Mouse (Mus musculus) lung, adult 2 months (tissue): ENCODE measurements at regions not wholly inside any gene's neighbourhood (a gene's known extent, or its start where the extent isn't known, plus 50 kb on each side); places are given as distances from the start of the nearest gene placed in this dataset.

ENCODE experiments used
- DNase-seq: peaks from one replicate; pipeline ENCODE4 v3.0.0; 2022
- H3K4me1 ChIP-seq: fragments of 200-500 bp; 2 replicates; pipeline ENCODE4 v1.6.1; 2011; ENCODE audit warnings: low read length; ENCODE audit not compliant: control insufficient read depth, insufficient read depth
- H3K4me3 ChIP-seq: fragments of 200-500 bp; replicated peaks from 2 replicates; pipeline ENCODE3; 2011; ENCODE audit warnings: low read depth, mild to moderate bottlenecking, control low read depth, low read length; ENCODE audit errors: extremely low read depth
- CTCF ChIP-seq: fragments of 200-500 bp; IDR thresholded peaks from 2 replicates; pipeline ENCODE4 v1.5.1; 2011; ENCODE audit warnings: mild to moderate bottlenecking, low read length, control low read depth; ENCODE audit not compliant: insufficient read depth
- POLR2A ChIP-seq: fragments of 200-500 bp; IDR thresholded peaks from 2 replicates; pipeline ENCODE4 v1.6.1; 2011; ENCODE audit warnings: low read depth, mild to moderate bottlenecking, control low read depth, low read length, borderline replicate concordance; ENCODE audit errors: extremely low read depth
- WGBS: fragments of 180-500 bp; shearing (Covaris S2); methylation state at CpG from one replicate; pipeline ENCODE4 v1.1.7; 2018; 5-methylcytosine and 5-hydroxymethylcytosine counted together

- WGBS, result 72% methylated on average over 17 of the region's 17 CpGs
- Histone ChIP-seq H3K4me3 (no peak overlapping the region), H3K4me1 (no peaks in the 10 kb centered on the region)
- no peak for DNase-seq
- no peak for TF ChIP-seq POLR2A
- TF ChIP-seq CTCF, result no peak
Measured at GRCm38 (mm10) chr9:62590407-62591195, 53.8 kb upstream of the Coro2b start.

DNA sequence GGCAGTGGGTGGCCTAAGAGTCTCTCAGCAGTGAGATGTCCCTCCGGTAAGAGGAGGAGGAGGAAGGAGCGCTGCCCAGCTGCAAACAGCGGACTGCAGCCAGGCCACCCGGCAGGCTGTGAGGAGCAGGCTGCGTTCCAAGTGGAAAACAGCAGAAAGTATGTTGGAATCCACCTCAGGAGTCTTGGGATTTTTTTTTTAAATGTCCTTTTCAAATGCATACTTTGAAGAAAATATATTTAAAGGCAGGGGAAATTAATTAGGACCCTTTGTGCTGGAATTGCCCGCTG lies 54.3 kb upstream of the Coro2b start:
- H3K4me3 ChIP-seq, result no peak overlapping the region
- 59% methylated on average over 6 of the region's 6 CpGs for WGBS
- no peak for DNase-seq
- no peaks in the 10 kb centered on the region for H3K4me1 ChIP-seq
- TF ChIP-seq POLR2A (no peak), CTCF (no peak)

GRCm38 (mm10) chr9:62598056-62598455 lies 61.2 kb upstream of the Coro2b start:
- WGBS, result 62% methylated on average over 7 of the region's 7 CpGs
- H3K4me1 ChIP-seq, result no peaks in the 10 kb centered on the region
- no peak overlapping the region for H3K4me3 ChIP-seq
- no peak for TF ChIP-seq CTCF
- no peak for TF ChIP-seq POLR2A
- no peak for DNase-seq

DNA sequence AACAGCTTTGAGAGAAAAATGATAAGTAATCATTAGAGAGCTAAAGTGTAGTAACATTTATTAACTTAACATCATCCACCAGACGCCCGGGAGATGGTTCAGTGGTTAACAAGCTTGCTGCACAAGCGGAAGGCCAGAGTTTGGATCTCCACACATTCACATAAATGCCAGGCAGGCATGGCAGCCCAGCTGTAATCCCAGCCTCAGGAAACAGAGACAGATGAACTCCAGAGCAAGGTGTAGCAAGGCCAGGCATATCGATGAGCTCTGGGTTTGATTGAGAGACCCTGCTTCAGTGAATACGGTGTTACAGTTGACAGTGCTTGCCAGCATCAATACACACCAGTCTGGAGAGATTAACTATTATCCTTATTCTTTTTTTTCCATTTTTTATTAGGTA lies 62.1 kb upstream of the Coro2b start:
- TF ChIP-seq POLR2A, result no peak
- no peak for TF ChIP-seq CTCF
- Histone ChIP-seq H3K4me1 (no peaks in the 10 kb centered on the region), H3K4me3 (no peak overlapping the region)
- 92% methylated on average over 5 of the region's 5 CpGs for WGBS
- no peak for DNase-seq

GRCm38 (mm10) chr9:62610526-62610925 lies 67.1 kb upstream of the Itga11 start:
- TF ChIP-seq CTCF, result no peak
- WGBS, result 85% methylated on average over 2 of the region's 2 CpGs
- Histone ChIP-seq H3K4me3 (no peak overlapping the region), H3K4me1 (no peaks in the 10 kb centered on the region)
- no peak for DNase-seq

DNA sequence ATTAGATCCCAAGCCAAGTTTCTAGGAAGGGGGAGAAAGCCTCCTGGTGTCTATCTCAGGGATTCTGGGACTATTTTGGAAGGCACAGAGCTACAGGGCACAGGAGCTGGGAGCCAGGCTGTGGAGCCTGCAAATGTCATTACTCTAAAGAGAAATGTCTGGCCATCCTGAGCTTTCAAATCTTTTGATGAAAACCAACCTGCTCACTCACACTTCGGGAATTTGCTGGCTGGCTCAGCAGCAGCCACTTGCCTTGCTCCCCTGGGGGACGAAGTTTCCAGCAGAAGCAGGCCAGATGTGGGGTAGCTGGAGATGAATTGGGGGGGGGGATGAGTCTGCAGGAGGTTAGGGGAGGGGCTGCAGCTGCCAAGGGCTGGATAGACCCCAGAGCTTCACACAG lies 66.2 kb upstream of the Itga11 start:
- 48% methylated on average over 2 of the region's 2 CpGs for WGBS
- DNase-seq, result no peak
- H3K4me3 ChIP-seq, result no peak overlapping the region
- H3K4me1 ChIP-seq, result no peaks in the 10 kb centered on the region
- no peak for TF ChIP-seq CTCF

DNA sequence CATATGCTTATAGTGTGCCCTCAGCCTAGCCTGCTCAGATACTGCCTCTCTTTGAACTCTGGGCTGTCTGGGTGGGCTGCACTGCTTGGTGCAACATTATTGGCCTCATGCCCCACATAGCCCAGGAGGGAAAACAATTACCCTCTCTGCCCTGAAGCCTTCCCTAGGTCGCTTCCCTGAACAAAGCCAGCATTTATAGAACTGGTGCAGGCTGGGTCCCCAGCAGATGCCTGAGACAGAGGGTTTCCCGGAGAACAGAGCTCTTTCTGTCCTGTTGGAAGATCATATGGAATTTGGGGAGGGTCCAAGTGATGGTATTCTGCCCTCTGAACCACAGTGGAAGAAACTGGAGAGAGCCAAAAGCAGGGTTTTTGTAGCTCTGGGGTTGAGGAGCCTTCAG lies 64.6 kb upstream of the Itga11 start:
- DNase-seq, result no peak
- no peaks in the 10 kb centered on the region for H3K4me1 ChIP-seq
- 64% methylated on average over 2 of the region's 2 CpGs for WGBS
- no peak for TF ChIP-seq CTCF
- no peak overlapping the region for H3K4me3 ChIP-seq

GRCm38 (mm10) chr9:62613806-62614205 lies 63.8 kb upstream of the Itga11 start:
- WGBS, result 76% methylated on average over 8 of the region's 8 CpGs
- Histone ChIP-seq H3K4me3 (no peak overlapping the region), H3K4me1 (no peaks in the 10 kb centered on the region)
- DNase-seq, result no peak
- TF ChIP-seq CTCF, result no peak
- no peak for TF ChIP-seq POLR2A

DNA sequence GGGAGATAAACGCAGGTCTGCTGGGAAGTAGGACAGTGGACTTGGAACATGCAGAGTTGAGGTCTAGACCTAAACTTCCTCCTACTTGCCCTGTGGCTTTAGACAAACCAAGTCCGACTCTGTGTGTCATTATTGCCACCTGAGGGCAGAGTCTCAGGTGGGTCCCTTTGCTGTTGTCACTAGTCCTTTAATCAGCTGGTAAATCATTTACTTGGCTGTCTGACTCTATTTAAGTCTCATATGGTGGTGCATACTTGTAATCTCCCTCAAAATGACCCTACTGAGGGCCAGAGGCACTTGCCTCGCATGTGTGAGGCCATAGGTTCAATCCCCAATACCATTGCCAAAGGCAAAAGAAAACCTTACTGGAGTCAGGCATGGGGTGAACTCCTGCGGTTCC lies 62.7 kb upstream of the Itga11 start:
- no peak for DNase-seq
- TF ChIP-seq CTCF (no peak), POLR2A (no peak)
- Histone ChIP-seq H3K4me3 (no peak overlapping the region), H3K4me1 (no peaks in the 10 kb centered on the region)
- WGBS, result 85% methylated on average over 4 of the region's 4 CpGs

- WGBS, result 50% methylated on average over 1 of the region's 1 CpGs
- no peaks in the 10 kb centered on the region; the same call in 1 of the 2 replicates for H3K4me1 ChIP-seq
- no peak for TF ChIP-seq POLR2A
- no peak for TF ChIP-seq CTCF
- DNase-seq, result no peak
- H3K4me3 ChIP-seq, result no peak overlapping the region
Measured at GRCm38 (mm10) chr9:62615799-62616198, 61.8 kb upstream of the Itga11 start.
